Mouse (Mus musculus): ENCODE results near the gene Rln1. TPM values are rescaled to one million over a fixed set of nuclear protein-coding genes. Genes with fewer than 3 reads are reported as not detected.

The Rln1 gene
- polyA plus RNA-seq (2012; rRNA removed; ENCODE audit: low replicate concordance) = not detected in 2 replicates

GRCm38 (mm10) chr19:29334068-29334745 lies at the start of gene Rln1:
TSS of gene Rln1 (minus strand) at chr19:29334670.

GRCm38 (mm10) chr19:29366969-29367622 lies 32.6 kb upstream of the Rln1 start, which contains the start of the genes Plgrkt and Cd274:
TSS of gene Plgrkt (minus strand) at chr19:29367390.
TSS of gene Cd274 (plus strand) at chr19:29367455.

GRCm38 (mm10) chr19:29325053-29325851 lies 9.2 kb downstream of the Rln1 start, which contains the start of gene Insl6:
TSS of gene Insl6 (minus strand) at chr19:29325356.

Other genes with a start within 250 kb of the Rln1 start
- 19.6 and 30.1 TPM in 2 replicates for gene Rcl1, start 233.3 kb downstream of the Rln1 start, polyA plus RNA-seq (2012; rRNA removed; ENCODE audit: low replicate concordance)
- gene Jak2, start 82.8 kb downstream of the Rln1 start, polyA plus RNA-seq (2012; rRNA removed; ENCODE audit: low replicate concordance) = 9.1 and 9.8 TPM in 2 replicates
- 1.4 and 2.8 TPM in 2 replicates for gene Insl6, start 9.3 kb downstream of the Rln1 start, polyA plus RNA-seq (2012; rRNA removed; ENCODE audit: low replicate concordance)
- gene Plgrkt, start 32.7 kb upstream of the Rln1 start, polyA plus RNA-seq (2012; rRNA removed; ENCODE audit: low replicate concordance) = 62.5 and 78.0 TPM in 2 replicates
- gene Cd274, start 32.8 kb upstream of the Rln1 start, polyA plus RNA-seq (2012; rRNA removed; ENCODE audit: low replicate concordance) = 7.8 and 17.7 TPM in 2 replicates
- gene Pdcd1lg2, start 76.2 kb upstream of the Rln1 start, polyA plus RNA-seq (2012; rRNA removed; ENCODE audit: low replicate concordance) = 0.73 and 1.1 TPM in 2 replicates
- gene Ric1, start 187.6 kb upstream of the Rln1 start, polyA plus RNA-seq (2012; rRNA removed; ENCODE audit: low replicate concordance) = 13.8 and 18.0 TPM in 2 replicates